Mouse (Mus musculus) olfactory bulb, adult 2 months (tissue): ENCODE data around the gene Olfr70. TPM values are rescaled to one million over a fixed set of nuclear protein-coding genes. Genes with fewer than 3 reads are reported as not detected.

Experiments
- H3K27ac ChIP-seq: fragments of 200-500 bp; 2 replicates; pipeline ENCODE4 v1.5.1; 2012; ENCODE audit warnings: low read depth, low read length; ENCODE audit not compliant: insufficient read depth
- H3K4me1 ChIP-seq: fragments of 200-500 bp; 2 replicates; pipeline ENCODE4 v1.6.1; 2012; ENCODE audit warnings: low read length; ENCODE audit not compliant: control insufficient read depth, insufficient read depth
- H3K4me3 ChIP-seq: fragments of 200-500 bp; 2 replicates; pipeline ENCODE4 v1.5.1; 2012; ENCODE audit warnings: mild to moderate bottlenecking, low read depth, low read length, moderate library complexity; ENCODE audit not compliant: insufficient read depth
- CTCF ChIP-seq: fragments of 200-500 bp; IDR thresholded peaks from 2 replicates; pipeline ENCODE4 v1.5.1; 2012; ENCODE audit warnings: low read depth, mild to moderate bottlenecking, low read length, moderate library complexity; ENCODE audit not compliant: insufficient read depth
- POLR2A ChIP-seq: fragments of 200-500 bp; IDR thresholded peaks from 2 replicates; pipeline ENCODE4 v1.6.1; 2012; ENCODE audit warnings: mild to moderate bottlenecking, low read depth, low read length, moderate library complexity; ENCODE audit not compliant: insufficient read depth
- WGBS: fragments of 180-500 bp; shearing (Covaris S2); methylation state at CpG from one replicate; pipeline ENCODE4 v1.1.7; 2018; 5-methylcytosine and 5-hydroxymethylcytosine counted together
- polyA plus RNA-seq: library from polyadenylated mRNA; stranded (reverse); fragments of >200 nt; gene quantifications from 2 replicates; pipeline ENCODE4 v1.2.4, GENCODE M21; 2012; ENCODE audit warnings: low replicate concordance; ENCODE audit not compliant: missing spikeins, insufficient read depth, insufficient read length

The Olfr70 gene
- polyA plus RNA-seq, 1 experiment = not detected

GRCm38 (mm10) chr4:43730750-43731297, 30.2 kb upstream of the Olfr70 start:
- WGBS = 73% methylated on average over 21 of the region's 21 CpGs
- H3K4me3 ChIP-seq = no peak overlapping the region
- no peak overlapping the region for H3K27ac ChIP-seq
- H3K4me1 ChIP-seq = peaks cover 21% of the 10 kb centered on the region
- TF ChIP-seq CTCF = no peak
- TF ChIP-seq POLR2A = no peak

- H3K4me3 ChIP-seq = no peak within 1 kb of the TSS
- peaks cover 21% of the 10 kb centered on the region for H3K4me1 ChIP-seq
- H3K27ac ChIP-seq = no peak within 1 kb of the TSS
- TF ChIP-seq CTCF (no peak), POLR2A (no peak)
- WGBS = 75% methylated on average over 14 of the region's 14 CpGs
Observed at GRCm38 (mm10) chr4:43729794-43730550, 29.4 kb upstream of the Olfr70 start, which contains the start of gene Spaar. Gene Spaar (plus strand): TSS chr4:43730034.

DNA sequence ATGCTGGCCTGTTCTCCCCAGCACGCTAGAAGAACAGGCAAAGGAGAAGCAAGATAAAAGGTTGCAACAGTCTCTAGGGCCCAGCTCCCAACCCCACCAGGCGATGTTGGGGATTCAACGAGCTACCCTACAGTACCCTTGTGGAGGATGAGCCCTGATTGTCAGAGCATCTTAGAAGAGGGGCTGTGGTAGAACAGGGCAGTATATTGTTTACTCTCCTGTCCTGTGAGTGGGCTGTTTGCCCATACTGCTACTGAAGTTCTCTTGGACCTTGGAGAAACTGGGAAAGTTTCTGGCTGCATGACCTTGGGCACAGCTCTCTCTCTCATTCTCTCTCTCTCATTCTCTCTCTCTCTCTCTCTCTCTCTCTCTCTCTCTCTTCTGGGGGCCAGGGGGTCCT, 28.5 kb upstream of the Olfr70 start:
- H3K4me3 ChIP-seq = no peak overlapping the region
- no peak for TF ChIP-seq CTCF
- no peak for TF ChIP-seq POLR2A
- peaks cover 21% of the 10 kb centered on the region for H3K4me1 ChIP-seq
- H3K27ac ChIP-seq = no peak overlapping the region
- WGBS = 82% methylated on average over 3 of the region's 3 CpGs

DNA sequence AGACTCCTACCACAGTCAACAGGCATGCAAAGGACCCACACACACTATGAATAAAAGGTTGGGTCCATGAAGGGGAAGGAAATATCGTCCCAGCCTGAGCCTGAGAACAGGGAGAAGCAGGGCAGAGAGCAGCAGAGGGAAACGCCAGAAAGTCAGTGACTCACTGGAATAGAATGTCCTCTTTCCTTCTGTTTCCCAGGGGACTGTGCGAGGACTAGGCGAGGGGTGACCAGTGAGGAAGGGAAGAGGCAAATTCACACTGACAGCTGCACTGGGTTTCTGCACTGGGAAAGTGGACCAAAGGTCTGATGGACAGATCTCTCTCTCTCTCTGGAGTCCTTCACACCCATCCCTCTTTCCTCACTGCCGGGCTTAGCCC, 28.0 kb upstream of the Olfr70 start:
- TF ChIP-seq CTCF (no peak), POLR2A (no peak)
- H3K27ac ChIP-seq = no peak overlapping the region
- peaks cover 21% of the 10 kb centered on the region for H3K4me1 ChIP-seq
- H3K4me3 ChIP-seq = no peak overlapping the region
- 67% methylated on average over 5 of the region's 5 CpGs for WGBS

- Histone ChIP-seq H3K4me3 (no peak overlapping the region), H3K4me1 (peaks cover 21% of the 10 kb centered on the region), H3K27ac (no peak overlapping the region)
- 76% methylated on average over 7 of the region's 7 CpGs for WGBS
- TF ChIP-seq POLR2A = no peak
- no peak for TF ChIP-seq CTCF
Observed at GRCm38 (mm10) chr4:43727718-43728575, 27.3 kb upstream of the Olfr70 start.

DNA sequence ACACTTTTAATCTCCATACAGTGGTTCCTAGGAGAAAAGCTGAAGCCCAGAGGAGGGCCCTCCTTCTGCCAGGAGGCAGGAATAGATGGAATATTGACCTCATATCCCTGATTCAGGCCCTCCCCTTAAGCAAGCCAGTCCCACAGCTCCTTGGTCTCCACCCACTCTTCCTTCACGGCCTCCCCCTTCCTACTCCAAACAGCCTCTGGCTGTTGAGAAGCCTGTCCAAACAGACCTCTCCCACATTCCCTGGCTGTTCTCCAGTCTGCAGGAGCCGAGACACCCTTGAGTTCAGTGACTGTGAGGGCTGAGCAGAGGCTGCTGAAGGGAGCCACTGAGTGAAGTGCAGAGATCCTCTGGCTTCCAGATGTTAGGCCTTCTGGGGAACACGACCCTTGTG, 26.4 kb upstream of the Olfr70 start, which contains the start of gene Hrct1:
Gene Hrct1, plus strand, starts transcription at position 194 of the 400 bp plus-strand sequence.
- 41% methylated on average over 3 of the region's 3 CpGs for WGBS
- Histone ChIP-seq H3K4me3 (no peak within 1 kb of the TSS), H3K27ac (no peak within 1 kb of the TSS), H3K4me1 (peaks cover 21% of the 10 kb centered on the region)
- TF ChIP-seq POLR2A = no peak
- no peak for TF ChIP-seq CTCF

GRCm38 (mm10) chr4:43726228-43726993, 25.8 kb upstream of the Olfr70 start:
- TF ChIP-seq CTCF = no peak
- no peak for TF ChIP-seq POLR2A
- Histone ChIP-seq H3K27ac (no peak overlapping the region), H3K4me1 (peaks cover 21% of the 10 kb centered on the region), H3K4me3 (no peak overlapping the region)
- WGBS = 79% methylated on average over 12 of the region's 12 CpGs

DNA sequence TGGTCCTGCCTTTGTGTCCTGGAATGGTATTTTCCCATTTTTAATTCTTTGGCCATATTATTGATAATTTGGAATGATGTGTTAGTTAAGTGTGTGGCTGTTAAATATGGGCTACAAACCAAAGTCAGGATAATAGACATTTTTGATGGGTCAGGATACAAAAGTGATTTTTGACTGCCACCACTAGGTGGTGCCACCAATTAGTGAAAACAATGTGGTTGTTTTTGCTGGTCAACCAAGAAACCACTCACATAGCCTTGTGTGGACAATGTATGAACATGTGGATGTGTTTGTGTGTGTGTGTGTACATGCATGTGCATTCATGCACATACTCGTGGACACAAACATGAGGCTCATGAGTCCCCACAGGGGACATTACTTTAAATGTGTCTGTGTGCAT, 24.2 kb upstream of the Olfr70 start:
- H3K27ac ChIP-seq = no peak overlapping the region
- H3K4me3 ChIP-seq = no peak overlapping the region
- no peak for TF ChIP-seq POLR2A
- no peak for TF ChIP-seq CTCF
- WGBS = 57% methylated on average over 1 of the region's 1 CpGs
- peaks cover 15% of the 10 kb centered on the region for H3K4me1 ChIP-seq
